ENCODE assay signal across 14 mouse cellular contexts in the genomic region with DNA sequence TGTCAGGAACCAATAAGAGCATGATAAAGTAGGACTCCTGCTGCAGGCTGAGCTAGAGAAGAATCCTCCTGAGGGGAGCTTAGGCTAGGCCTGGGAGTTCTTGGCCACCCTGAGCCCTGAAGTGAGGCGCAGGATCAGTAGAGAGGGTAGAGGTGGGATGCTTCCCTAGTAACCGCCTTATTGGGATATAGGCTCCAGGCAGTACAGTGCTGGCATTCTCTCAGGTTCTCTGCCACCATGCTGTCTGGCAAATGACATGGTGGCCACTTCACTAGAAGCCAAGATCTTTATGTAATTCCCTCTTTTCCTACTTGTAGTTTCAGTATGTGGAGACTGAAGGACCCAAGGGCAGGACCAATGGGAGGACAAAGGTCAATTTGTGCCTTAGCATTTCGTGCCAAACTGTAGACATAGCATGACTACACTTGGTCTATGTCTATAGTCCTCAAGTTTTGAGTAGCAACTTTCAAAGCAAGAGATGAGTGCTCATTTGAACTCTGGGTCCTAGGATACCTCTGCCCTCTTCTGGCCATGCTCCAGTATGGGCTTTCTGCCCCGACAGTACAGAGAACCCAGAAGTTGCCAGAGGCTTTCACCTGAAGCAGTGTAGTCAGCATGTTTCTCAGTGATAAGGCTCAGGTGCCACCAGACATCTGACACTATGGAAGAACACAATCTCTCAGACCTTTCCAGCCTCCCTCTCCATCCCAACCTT. TPM values are rescaled to one million over a fixed set of nuclear protein-coding genes. Genes with fewer than 3 reads are reported as not detected.
DNase-seq lines count a peak whose midpoint lies in the region; ATAC-seq and TF ChIP-seq lines count a peak whose summit lies in the region.
"Had no signal": no experiment of that assay in that cellular context is flagged by ENCODE, and none has a peak within 500 bp of the region (broad histone marks: within the 10 kb centered on the region; RNA-seq: fewer than 3 reads in every experiment).

No protein-coding gene starts in this region.

- no peaks in the 10 kb centered on the region for H3K27me3 ChIP-seq in kidney, embryonic 15.5 days
- no peaks in the 10 kb centered on the region for H3K27me3 ChIP-seq in MEL (ENCODE audit: control insufficient read depth in 1 of 2, insufficient read depth in 2 of 2, low read length in 2 of 2)
- H3K27me3 ChIP-seq in splenic B cell, adult 2 months (ENCODE audit: control insufficient read depth, insufficient read depth, low read length, poor library complexity, severe bottlenecking), result no peaks in the 10 kb centered on the region; the same call in 1 of the 2 replicates
- H3K27me3 ChIP-seq: limb, embryonic 12.5 days; midbrain, embryonic 12.5 days; Patski had no signal

- ATAC-seq in kidney, embryonic 15.5 days (replicated peaks; ENCODE audit: low FRiP score), result no peak
- ATAC-seq: Patski had no signal

- no peak for TF ChIP-seq POLR2A in MEL (IDR thresholded peaks at IDR 0.05; ENCODE audit: control insufficient read depth in 1 of 2, insufficient read depth in 1 of 2, low read depth in 1 of 2, low read length in 2 of 2, poor library complexity in 1 of 2)

- peak; percentile 14 for TF ChIP-seq RAD21 in MEL (IDR thresholded peaks at IDR 0.05; ENCODE audit: low read depth, low read length)

- H3K27ac ChIP-seq in kidney, embryonic 15.5 days, result no peak overlapping the region
- no peak overlapping the region for H3K27ac ChIP-seq in MEL (ENCODE audit: control insufficient read depth, low read depth, low read length)
- H3K27ac ChIP-seq: limb, embryonic 12.5 days; midbrain, embryonic 12.5 days had no signal

- WGBS in kidney, embryonic 15.5 days, result 87% methylated on average over 4 of the region's 4 CpGs

- 0 out of 2 replicates have a peak, but pooled peaks cover 4% of the 10 kb centered on the region for H3K36me3 ChIP-seq in kidney, embryonic 15.5 days
- H3K36me3 ChIP-seq in MEL (ENCODE audit: control insufficient read depth in 1 of 2, insufficient read depth in 2 of 2, low read length in 2 of 2), result no peaks in the 10 kb centered on the region
- H3K36me3 ChIP-seq in splenic B cell, adult 2 months (ENCODE audit: control insufficient read depth, insufficient read depth, low read length, poor library complexity, severe bottlenecking), result no peaks in the 10 kb centered on the region

- H3K4me2 ChIP-seq in kidney, embryonic 15.5 days, result no peak overlapping the region
- H3K4me2 ChIP-seq: limb, embryonic 12.5 days; midbrain, embryonic 12.5 days had no signal

- no peak overlapping the region for H3K9ac ChIP-seq in kidney, embryonic 15.5 days
- H3K9ac ChIP-seq in MEL (ENCODE audit: control insufficient read depth, low read depth, low read length, poor library complexity, severe bottlenecking), result no peak overlapping the region
- H3K9ac ChIP-seq: limb, embryonic 12.5 days; midbrain, embryonic 12.5 days had no signal

- TF ChIP-seq EP300 in MEL (IDR thresholded peaks at IDR 0.05; ENCODE audit: low read depth in 1 of 2, low read length in 2 of 2), result no peak

- peak; percentile 74 for DNase-seq in cerebellum, adult 9-11 months
- DNase-seq in cerebellum, postnatal 4 days (ENCODE audit: low spot score in 2 of 2), result no peak
- DNase-seq in kidney, postnatal 36 days, result peak; percentile 18 to 42
- peak; percentile 13 for DNase-seq in MEL (ENCODE audit: low read depth, low spot score)
- DNase-seq in splenic B cell, adult 2 months (ENCODE audit: low read depth, low spot score), result peak; percentile 26
- DNase-seq in lung, postnatal 14 days, result no peak
- no peak for DNase-seq in ovary, adult 18-20 months (ENCODE audit: low spot score)
- DNase-seq: adrenal gland, adult 8-10 months; heart, adult 18-20 months; kidney, adult 8-10 months had no signal

- no peaks in the 10 kb centered on the region for H3K79me2 ChIP-seq in MEL (ENCODE audit: control insufficient read depth, insufficient read depth, low read length, poor library complexity)

- TF ChIP-seq CTCF in MEL (IDR thresholded peaks at IDR 0.05 in 2 of 3, conservative IDR thresholded peaks at IDR 0.05 in 1 of 3; ENCODE audit: control insufficient read depth in 1 of 3, insufficient read depth in 1 of 3, low read depth in 2 of 3, low read length in 3 of 3, poor library complexity in 1 of 3, severe bottlenecking in 1 of 3), result peak in 1 of 3 experiments; percentile 13; a peak in 1 of 6 replicates

- H3K4me3 ChIP-seq in kidney, embryonic 15.5 days (replicated peaks), result no peak overlapping the region
- H3K4me3 ChIP-seq in MEL (ENCODE audit: control insufficient read depth in 1 of 2, insufficient read depth in 1 of 2, low read depth in 2 of 2, low read length in 2 of 2), result no peak overlapping the region
- H3K4me3 ChIP-seq: limb, embryonic 12.5 days; midbrain, embryonic 12.5 days had no signal

- H3K4me1 ChIP-seq in kidney, embryonic 15.5 days, result no peaks in the 10 kb centered on the region
- H3K4me1 ChIP-seq in MEL (ENCODE audit: control insufficient read depth in 1 of 2, insufficient read depth in 2 of 2, low read length in 2 of 2), result no peaks in the 10 kb centered on the region

- H3K9me3 ChIP-seq in kidney, embryonic 15.5 days (replicated peaks), result no peaks in the 10 kb centered on the region
- H3K9me3 ChIP-seq in MEL (replicated peaks; ENCODE audit: insufficient read depth, low read length), result no peaks in the 10 kb centered on the region
- H3K9me3 ChIP-seq: limb, embryonic 12.5 days; midbrain, embryonic 12.5 days had no signal

TF ChIP-seq in MEL, 35 proteins besides CTCF, POLR2A, EP300 and RAD21:
- peak; percentile 19; the same call in 1 of the 2 replicates for TF ChIP-seq SMC3 (IDR thresholded peaks at IDR 0.05; ENCODE audit: low read depth, low read length)
- TF ChIP-seq SIN3A (IDR thresholded peaks at IDR 0.05; ENCODE audit: low read length), result no peak
- no peak for TF ChIP-seq USF1 (IDR thresholded peaks at IDR 0.05; ENCODE audit: low read depth, low read length)
- TF ChIP-seq ZMIZ1 (IDR thresholded peaks at IDR 0.05; ENCODE audit: low read depth, low read length), result no peak

RNA-seq across cellular contexts. Expression of a gene that starts 43.0 kb away (rescaled TPM):
- 56.3 and 60.0 TPM in 2 replicates for polyA plus RNA-seq in kidney, embryonic 15.5 days (2015; fragmentation: Nextera tagmentation; extraction: Ambion mirVana)
- 288 and 305 TPM in 2 replicates for total RNA-seq in MEL (2012; rRNA removed)
- 100 to 1,000 TPM in 1 of 2 experiments, not detected in 1; 241 TPM for polyA plus RNA-seq in MEL (2012; ENCODE audit: insufficient read depth in 1 of 2, insufficient read length in 2 of 2, low read depth in 1 of 2, low replicate concordance in 2 of 2, missing spikeins in 1 of 2)

Comparison
In these comparisons a context has a peak if more than half of its experiments do, and no peak if none do; other contexts are left out.
1. DNase-seq: peak in cerebellum, adult 9-11 months (single experiment), kidney, postnatal 36 days (2 of 2), MEL (single experiment) and splenic B cell, adult 2 months (single experiment); none in cerebellum, postnatal 4 days (0 of 2), lung, postnatal 14 days (single experiment) and ovary, adult 18-20 months (single experiment).